Mouse (Mus musculus) thymus, adult 2 months (tissue): Measurements from ENCODE around the gene Nploc4.

Source experiments
- CTCF ChIP-seq: fragments of 200-500 bp; IDR thresholded peaks from 2 replicates; pipeline ENCODE4 v1.5.1; 2012; ENCODE audit warnings: mild to moderate bottlenecking, control low read depth, low read length, moderate library complexity, borderline replicate concordance; ENCODE audit not compliant: control insufficient read depth, poor library complexity, insufficient read depth; ENCODE audit errors: extremely low read depth
- POLR2A ChIP-seq: fragments of 200-500 bp; IDR thresholded peaks from 2 replicates; pipeline ENCODE4 v1.6.1; 2012; ENCODE audit warnings: mild to moderate bottlenecking, low read length, control low read depth, moderate library complexity; ENCODE audit not compliant: control insufficient read depth, poor library complexity, insufficient read depth; ENCODE audit errors: extremely low read depth

GRCm38 (mm10) chr11:120354304-120355276 lies 82.9 kb downstream of the Nploc4 start:
- TF ChIP-seq CTCF, result no peak
- TF ChIP-seq POLR2A, result no peak
